Mouse (Mus musculus): ENCODE data around the gene Phc2. TPM values are rescaled to one million over a fixed set of nuclear protein-coding genes. Genes with fewer than 3 reads are reported as not detected.

Phc2 gene
- polyA plus RNA-seq, 1 experiment from 2014 or later = 107 TPM

GRCm38 (mm10) chr4:128635451-128635850, 19.1 kb upstream of the Phc2 start:
- Histone ChIP-seq H3K27ac (ENCODE audit: low read depth) (peak overlapping the region; percentile 84), H3K9ac (no peak overlapping the region), H3K4me1 (ENCODE audit: insufficient read depth) (peaks cover 42% of the 10 kb centered on the region), H3K36me3 (ENCODE audit: insufficient read depth) (no peaks in the 10 kb centered on the region), H3K27me3 (ENCODE audit: insufficient read depth, low read length) (no peaks in the 10 kb centered on the region), H3K4me2 (no peak overlapping the region), H3K4me3 (ENCODE audit: low read depth, low read length) (no peak overlapping the region), H3K9me3 (ENCODE audit: low read depth, low read length) (no peaks in the 10 kb centered on the region)
- DNase-seq (peak; percentile 76), ATAC-seq (ENCODE audit: insufficient read depth) (peak; percentile 27)
- TF ChIP-seq CTCF (IDR thresholded peaks at IDR 0.05; ENCODE audit: low read depth) = no peak
- whole genome bisulfite sequencing = 41% methylated on average over 7 of the region's 7 CpGs

DNA sequence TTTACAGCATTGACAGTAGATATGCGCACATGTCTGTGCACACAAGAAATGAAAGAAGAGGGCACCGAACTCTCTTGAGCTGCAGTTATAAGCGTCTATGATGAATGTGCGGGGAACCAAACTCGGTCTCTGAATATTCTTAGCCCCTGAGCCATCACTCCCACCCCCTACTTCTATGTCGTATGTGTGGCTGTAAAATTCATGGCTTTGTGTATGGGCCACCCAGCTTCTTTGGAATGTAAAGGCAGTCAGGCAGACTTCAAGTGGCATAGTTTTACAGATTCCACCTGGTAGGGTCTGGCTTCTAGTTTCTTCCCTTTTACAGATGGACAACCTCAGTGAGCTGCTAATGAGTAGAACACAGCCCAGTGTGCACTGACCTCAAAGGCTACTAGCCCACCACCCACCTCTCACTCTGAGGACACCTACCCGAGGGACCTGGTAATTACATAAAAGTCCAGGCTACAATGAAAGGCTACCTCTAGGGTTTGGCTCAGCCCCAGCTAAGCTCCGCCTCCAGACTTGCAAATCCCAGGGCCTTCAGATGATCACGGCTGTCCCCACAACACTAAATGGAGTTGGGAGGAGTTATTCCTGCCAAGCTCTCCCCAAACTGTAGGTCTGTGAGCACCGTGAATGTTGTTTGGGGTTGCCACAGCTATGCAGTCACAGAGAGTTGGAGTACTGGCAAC, 18.5 kb upstream of the Phc2 start:
- ATAC-seq (ENCODE audit: insufficient read depth) = peak; percentile 68
- no peak overlapping the region for H3K9ac ChIP-seq
- no peaks in the 10 kb centered on the region for H3K27me3 ChIP-seq (ENCODE audit: insufficient read depth, low read length)
- no peak overlapping the region for H3K4me3 ChIP-seq (ENCODE audit: low read depth, low read length)
- peaks cover 42% of the 10 kb centered on the region for H3K4me1 ChIP-seq (ENCODE audit: insufficient read depth)
- H3K36me3 ChIP-seq (ENCODE audit: insufficient read depth) = no peaks in the 10 kb centered on the region
- no peaks in the 10 kb centered on the region for H3K9me3 ChIP-seq (ENCODE audit: low read depth, low read length)
- WGBS = 34% methylated on average over 10 of the region's 10 CpGs
- peak; percentile 21; the same call in 1 of the 2 replicates for TF ChIP-seq CTCF (IDR thresholded peaks at IDR 0.05; ENCODE audit: low read depth)
- peak; percentile 73 for DNase-seq
- H3K4me2 ChIP-seq = no peak overlapping the region
- peak overlapping the region; percentile 84 for H3K27ac ChIP-seq (ENCODE audit: low read depth)

DNA sequence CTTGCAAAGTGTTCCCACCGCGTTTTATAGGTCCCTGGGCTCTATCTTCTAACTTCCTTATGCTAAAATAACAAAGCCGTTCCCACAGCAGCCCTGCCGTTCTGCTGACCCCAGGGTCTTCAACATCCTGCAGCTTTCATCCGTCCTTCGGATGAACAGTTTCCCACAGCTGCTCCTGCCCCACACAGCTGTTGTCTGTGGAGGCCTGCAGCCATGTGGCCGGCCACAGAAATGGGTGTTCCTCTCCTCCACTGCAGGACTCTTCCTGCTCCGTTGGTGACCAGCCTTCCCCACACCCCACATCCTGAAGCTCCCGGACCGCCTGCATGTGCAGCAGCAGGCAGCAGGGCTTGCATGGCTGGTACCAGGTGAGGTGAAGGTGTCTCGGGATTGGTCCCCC, 17.3 kb upstream of the Phc2 start:
- peak overlapping the region; percentile 18 for H3K4me2 ChIP-seq
- no peaks in the 10 kb centered on the region for H3K9me3 ChIP-seq (ENCODE audit: low read depth, low read length)
- 28% methylated on average over 11 of the region's 11 CpGs for WGBS
- no peak for TF ChIP-seq CTCF (IDR thresholded peaks at IDR 0.05; ENCODE audit: low read depth)
- H3K4me3 ChIP-seq (ENCODE audit: low read depth, low read length) = no peak overlapping the region
- ATAC-seq (ENCODE audit: insufficient read depth) (peak; percentile 33), DNase-seq (peak; percentile 67)
- no peaks in the 10 kb centered on the region for H3K27me3 ChIP-seq (ENCODE audit: insufficient read depth, low read length)
- H3K4me1 ChIP-seq (ENCODE audit: insufficient read depth) = peaks cover 46% of the 10 kb centered on the region
- peak overlapping the region; percentile 84 for H3K27ac ChIP-seq (ENCODE audit: low read depth)
- no peaks in the 10 kb centered on the region for H3K36me3 ChIP-seq (ENCODE audit: insufficient read depth)
- H3K9ac ChIP-seq = no peak overlapping the region

DNA sequence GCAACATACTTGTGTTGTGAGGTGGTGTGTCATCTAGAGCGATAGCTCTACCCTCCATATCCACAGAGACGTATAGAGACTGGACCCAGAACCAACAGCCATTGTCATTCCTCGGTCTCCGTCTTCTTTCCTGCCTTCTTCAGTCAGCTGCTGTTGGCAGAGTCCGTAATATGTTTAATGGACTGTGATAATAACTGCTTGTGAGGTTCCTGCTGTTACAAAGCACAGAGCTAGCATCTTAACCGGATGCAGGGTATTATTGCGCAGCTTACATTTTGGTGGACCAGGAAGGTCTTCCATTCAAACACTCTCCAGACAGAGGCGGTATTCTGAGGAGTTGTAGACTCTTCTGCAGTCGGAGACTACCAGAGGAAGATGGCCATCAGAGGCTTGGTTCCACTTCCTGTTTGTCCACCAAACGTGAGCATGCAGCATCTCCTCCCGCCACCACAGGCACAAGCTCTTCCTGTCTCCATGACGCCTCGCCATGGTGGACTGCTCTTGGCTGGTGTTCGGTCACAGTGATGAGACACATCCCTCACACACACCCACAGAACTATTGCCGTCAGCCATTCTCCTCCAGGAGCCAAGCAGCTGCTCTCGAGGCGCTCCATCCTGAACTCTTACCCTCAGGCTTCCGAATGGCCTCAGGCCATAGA, 16.1 kb upstream of the Phc2 start:
- Histone ChIP-seq H3K4me2 (no peak overlapping the region), H3K36me3 (ENCODE audit: insufficient read depth) (no peaks in the 10 kb centered on the region), H3K27me3 (ENCODE audit: insufficient read depth, low read length) (no peaks in the 10 kb centered on the region), H3K9ac (no peak overlapping the region), H3K27ac (ENCODE audit: low read depth) (peak overlapping the region; percentile 84), H3K4me3 (ENCODE audit: low read depth, low read length) (no peak overlapping the region), H3K4me1 (ENCODE audit: insufficient read depth) (peaks cover 57% of the 10 kb centered on the region), H3K9me3 (ENCODE audit: low read depth, low read length) (no peaks in the 10 kb centered on the region)
- DNase-seq (peak; percentile 56), ATAC-seq (ENCODE audit: insufficient read depth) (no peak)
- 67% methylated on average over 18 of the region's 18 CpGs for WGBS
- no peak for TF ChIP-seq CTCF (IDR thresholded peaks at IDR 0.05; ENCODE audit: low read depth)

GRCm38 (mm10) chr4:128641766-128642717, 12.5 kb upstream of the Phc2 start:
- TF ChIP-seq CTCF (IDR thresholded peaks at IDR 0.05; ENCODE audit: low read depth) = no peak
- peaks cover 38% of the 10 kb centered on the region; the same call in 1 of the 2 replicates for H3K4me1 ChIP-seq (ENCODE audit: insufficient read depth)
- H3K27ac ChIP-seq (ENCODE audit: low read depth) = peak overlapping the region; percentile 55
- no peaks in the 10 kb centered on the region for H3K36me3 ChIP-seq (ENCODE audit: insufficient read depth)
- DNase-seq = peak; percentile 68
- 32% methylated on average over 23 of the region's 23 CpGs for WGBS
- peak; percentile 59; the same call in 1 of the 2 replicates for ATAC-seq (ENCODE audit: insufficient read depth)
- no peaks in the 10 kb centered on the region for H3K27me3 ChIP-seq (ENCODE audit: insufficient read depth, low read length)
- no peaks in the 10 kb centered on the region for H3K9me3 ChIP-seq (ENCODE audit: low read depth, low read length)
- 0 out of 2 replicates have a peak overlapping the region, but pooled peaks have one; percentile 7 for H3K9ac ChIP-seq
- no peak overlapping the region for H3K4me3 ChIP-seq (ENCODE audit: low read depth, low read length)
- H3K4me2 ChIP-seq = no peak overlapping the region

DNA sequence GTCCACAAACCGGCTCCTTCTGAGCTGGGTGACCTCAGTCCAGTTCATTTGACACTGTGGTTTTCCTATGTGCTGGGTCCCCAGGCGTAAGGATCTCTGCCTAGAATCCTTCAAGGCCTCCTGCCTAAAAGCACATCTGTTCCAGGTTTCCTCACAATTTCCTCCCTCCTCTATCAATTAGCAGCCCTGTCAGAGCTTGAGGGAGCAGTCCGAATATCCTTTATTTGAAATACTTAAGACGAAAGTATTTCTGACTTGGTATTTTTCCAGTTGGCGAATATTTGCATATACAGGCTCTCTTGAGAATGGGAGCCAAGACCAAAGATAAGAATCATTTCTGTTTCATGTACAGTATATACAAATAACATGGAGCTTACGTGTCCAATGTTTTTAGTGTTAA, 8.6 kb upstream of the Phc2 start:
- H3K9ac ChIP-seq = no peak overlapping the region
- DNase-seq (peak; percentile 75), ATAC-seq (ENCODE audit: insufficient read depth) (no peak)
- H3K27ac ChIP-seq (ENCODE audit: low read depth) = peak overlapping the region; percentile 22; the same call in 1 of the 2 replicates
- H3K4me1 ChIP-seq (ENCODE audit: insufficient read depth) = peaks cover 18% of the 10 kb centered on the region; the same call in 1 of the 2 replicates
- 26% methylated on average over 6 of the region's 6 CpGs for WGBS
- no peak overlapping the region for H3K4me2 ChIP-seq
- H3K4me3 ChIP-seq (ENCODE audit: low read depth, low read length) = no peak overlapping the region
- H3K27me3 ChIP-seq (ENCODE audit: insufficient read depth, low read length) = no peaks in the 10 kb centered on the region
- no peaks in the 10 kb centered on the region for H3K9me3 ChIP-seq (ENCODE audit: low read depth, low read length)
- TF ChIP-seq CTCF (IDR thresholded peaks at IDR 0.05; ENCODE audit: low read depth) = no peak
- H3K36me3 ChIP-seq (ENCODE audit: insufficient read depth) = no peaks in the 10 kb centered on the region

Data from lung, embryonic 14.5 days (tissue).